Mouse (Mus musculus) midbrain, embryonic 11.5 days (tissue): ENCODE data around the gene Syngr1. TPM values are rescaled to one million over a fixed set of nuclear protein-coding genes. Genes with fewer than 3 reads are reported as not detected.

Experiments
- ATAC-seq: fragments of 200-750 bp; cut with Nextera tagmentation; 2 replicates; pipeline ENCODE4 v1.8.0; 2017; ENCODE audit warnings: moderate TSS enrichment, moderate library complexity; ENCODE audit not compliant: low FRiP score
- DNase-seq: peaks from one replicate; pipeline ENCODE4 v3.0.0; 2015; ENCODE audit warnings: low spot score; ENCODE audit errors: missing footprints
- H3K27ac ChIP-seq: fragments of 300-500 bp; sonication (generic); 2 replicates; pipeline ENCODE4 v1.5.1; 2014; ENCODE audit warnings: low read depth, low read length
- H3K27me3 ChIP-seq: fragments of 300-500 bp; sonication (generic); 2 replicates; pipeline ENCODE4 v1.6.1; 2014; ENCODE audit warnings: mild to moderate bottlenecking, low read length, moderate library complexity, mixed read lengths; ENCODE audit not compliant: control insufficient read depth, insufficient read depth
- H3K36me3 ChIP-seq: fragments of 300-500 bp; sonication (generic); 2 replicates; pipeline ENCODE4 v1.6.1; 2014; ENCODE audit warnings: mild to moderate bottlenecking, low read length, moderate library complexity, mixed read lengths; ENCODE audit not compliant: control insufficient read depth, insufficient read depth
- H3K4me1 ChIP-seq: fragments of 300-500 bp; sonication (generic); 2 replicates; pipeline ENCODE4 v1.6.1; 2014; ENCODE audit warnings: low read length; ENCODE audit not compliant: control insufficient read depth, insufficient read depth
- H3K4me2 ChIP-seq: fragments of 300-500 bp; sonication (generic); 2 replicates; pipeline ENCODE4 v1.6.1; 2014; ENCODE audit warnings: mild to moderate bottlenecking, moderate library complexity
- H3K4me3 ChIP-seq: fragments of 300-500 bp; sonication (generic); 2 replicates; pipeline ENCODE4 v1.5.1; 2014; ENCODE audit warnings: low read depth, low read length
- H3K9ac ChIP-seq: fragments of 300-500 bp; sonication (generic); 2 replicates; pipeline ENCODE4 v1.6.1; 2014; ENCODE audit warnings: low read length
- H3K9me3 ChIP-seq: fragments of 300-500 bp; sonication (generic); 2 replicates; pipeline ENCODE4 v1.6.1; 2016; ENCODE audit warnings: low read length; ENCODE audit not compliant: control insufficient read depth
- WGBS: fragments of 180-500 bp; shearing (Covaris S2); extraction: QIAGEN DNeasy Blood & Tissue Kit; methylation state at CpG from one replicate; pipeline ENCODE4 v1.1.7; 2014; 5-methylcytosine and 5-hydroxymethylcytosine counted together
- polyA plus RNA-seq: library from polyadenylated mRNA; unstranded; fragments of >200 nt; fragmentation: Nextera tagmentation; extraction: Ambion mirVana; gene quantifications from 2 replicates; pipeline ENCODE4 v1.2.1, GENCODE M21; 2014

Syngr1 gene
- polyA plus RNA-seq, 1 experiment from 2014 or later = 7.4 TPM

GRCm38 (mm10) chr15:80065414-80065813, 25.7 kb upstream of the Syngr1 start:
- ATAC-seq (no peak), DNase-seq (peak; percentile 92)
- no peak overlapping the region for H3K4me3 ChIP-seq
- 14% methylated on average over 13 of the region's 13 CpGs for WGBS
- no peak overlapping the region for H3K9ac ChIP-seq
- no peak overlapping the region for H3K4me2 ChIP-seq
- no peaks in the 10 kb centered on the region for H3K27me3 ChIP-seq
- no peak overlapping the region for H3K27ac ChIP-seq
- H3K36me3 ChIP-seq = no peaks in the 10 kb centered on the region
- H3K4me1 ChIP-seq = no peaks in the 10 kb centered on the region
- no peaks in the 10 kb centered on the region for H3K9me3 ChIP-seq

GRCm38 (mm10) chr15:80066538-80066937, 24.6 kb upstream of the Syngr1 start:
- 49% methylated on average over 3 of the region's 3 CpGs for WGBS
- Histone ChIP-seq H3K4me1 (no peaks in the 10 kb centered on the region), H3K27me3 (no peaks in the 10 kb centered on the region), H3K36me3 (no peaks in the 10 kb centered on the region), H3K9ac (no peak overlapping the region), H3K4me3 (no peak overlapping the region), H3K4me2 (no peak overlapping the region), H3K27ac (no peak overlapping the region), H3K9me3 (no peaks in the 10 kb centered on the region)
- no peak for DNase-seq
- ATAC-seq = no peak

GRCm38 (mm10) chr15:80069171-80069570, 22.0 kb upstream of the Syngr1 start:
- Histone ChIP-seq H3K4me1 (no peaks in the 10 kb centered on the region), H3K36me3 (no peaks in the 10 kb centered on the region), H3K4me2 (no peak overlapping the region), H3K27me3 (no peaks in the 10 kb centered on the region), H3K27ac (no peak overlapping the region), H3K4me3 (no peak overlapping the region), H3K9me3 (no peaks in the 10 kb centered on the region), H3K9ac (no peak overlapping the region)
- DNase-seq (no peak), ATAC-seq (no peak)
- WGBS = 63% methylated on average over 4 of the region's 4 CpGs

DNA sequence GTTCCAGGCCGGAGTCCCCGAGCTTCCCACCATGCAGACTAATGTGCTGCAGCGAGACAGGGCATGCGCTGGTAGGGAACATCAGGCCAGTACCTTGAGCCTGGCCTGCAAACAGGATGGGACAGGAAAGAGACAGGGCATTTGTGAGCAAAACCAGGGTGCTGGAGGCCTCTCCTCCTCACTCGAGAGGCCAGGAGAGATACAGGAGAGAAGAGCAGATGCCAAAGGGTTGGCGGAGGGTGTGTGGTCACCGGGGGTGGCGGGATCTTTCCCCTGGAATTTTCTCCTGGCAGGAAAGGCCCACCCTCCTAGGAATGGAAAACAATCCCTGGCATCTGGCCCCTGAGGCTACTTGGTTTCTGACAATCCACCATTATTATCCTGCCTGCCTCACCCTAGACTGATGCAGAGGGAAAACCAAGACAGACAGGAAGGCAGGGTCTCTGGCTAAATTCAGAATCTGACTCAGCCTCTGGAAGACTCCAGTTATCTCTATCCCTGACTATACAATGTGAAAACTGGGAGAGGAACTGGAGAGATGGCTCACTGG, 21.0 kb upstream of the Syngr1 start:
- no peak overlapping the region for H3K27ac ChIP-seq
- H3K9ac ChIP-seq = no peak overlapping the region
- no peaks in the 10 kb centered on the region for H3K4me1 ChIP-seq
- H3K27me3 ChIP-seq = no peaks in the 10 kb centered on the region
- H3K4me3 ChIP-seq = no peak overlapping the region
- H3K9me3 ChIP-seq = no peaks in the 10 kb centered on the region
- DNase-seq (no peak), ATAC-seq (no peak)
- H3K36me3 ChIP-seq = no peaks in the 10 kb centered on the region
- WGBS = 66% methylated on average over 8 of the region's 8 CpGs
- H3K4me2 ChIP-seq = no peak overlapping the region

- no peak overlapping the region for H3K4me2 ChIP-seq
- H3K27me3 ChIP-seq = no peaks in the 10 kb centered on the region
- WGBS = 41% methylated on average over 9 of the region's 9 CpGs
- no peak overlapping the region for H3K9ac ChIP-seq
- no peak overlapping the region for H3K4me3 ChIP-seq
- H3K9me3 ChIP-seq = no peaks in the 10 kb centered on the region
- no peaks in the 10 kb centered on the region; the same call in 1 of the 2 replicates for H3K4me1 ChIP-seq
- DNase-seq = no peak
- H3K27ac ChIP-seq = no peak overlapping the region
- H3K36me3 ChIP-seq = no peaks in the 10 kb centered on the region; the same call in 1 of the 2 replicates
- no peak for ATAC-seq
These were observed 19.1 kb upstream of the Syngr1 start for GRCm38 (mm10) chr15:80071951-80072437.

DNA sequence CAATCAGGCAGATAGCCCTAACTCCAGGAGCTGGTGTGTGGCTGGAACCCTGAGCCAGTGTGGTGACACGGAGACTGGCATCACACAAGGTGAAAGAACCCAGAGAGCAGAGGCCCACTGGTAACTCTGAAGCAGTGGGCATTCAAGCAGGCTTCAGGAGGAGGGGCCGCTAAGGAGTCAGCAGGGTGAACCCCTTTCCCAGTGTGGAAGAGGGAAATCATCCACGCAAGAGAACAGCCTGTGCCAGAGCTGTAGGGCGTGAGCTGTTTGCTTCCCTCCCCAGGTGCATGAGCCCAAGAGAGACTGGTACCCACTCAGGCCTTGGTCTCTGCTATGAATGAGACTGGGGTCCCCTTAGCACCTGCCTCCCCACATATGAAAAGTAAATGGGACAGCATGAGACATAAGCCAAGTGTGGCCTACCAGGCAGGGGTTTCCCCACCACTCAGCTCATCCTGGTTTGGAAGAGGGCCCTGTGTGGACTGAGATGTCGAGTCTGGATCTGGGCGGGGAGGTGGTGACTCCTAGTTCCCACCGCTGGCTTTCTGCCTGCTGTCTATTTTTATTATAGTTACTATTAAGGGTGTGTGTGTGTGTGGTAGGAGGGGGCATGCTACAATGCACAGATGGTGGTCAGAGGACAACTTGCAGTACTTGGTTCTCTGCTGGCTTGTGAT, 18.4 kb upstream of the Syngr1 start:
- ATAC-seq = no peak
- Histone ChIP-seq H3K27ac (no peak overlapping the region), H3K4me1 (no peaks in the 10 kb centered on the region; the same call in 1 of the 2 replicates), H3K27me3 (no peaks in the 10 kb centered on the region), H3K4me3 (no peak overlapping the region), H3K36me3 (no peaks in the 10 kb centered on the region; the same call in 1 of the 2 replicates), H3K4me2 (no peak overlapping the region), H3K9me3 (no peaks in the 10 kb centered on the region), H3K9ac (no peak overlapping the region)
- 76% methylated on average over 7 of the region's 7 CpGs for WGBS
- DNase-seq = no peak

DNA sequence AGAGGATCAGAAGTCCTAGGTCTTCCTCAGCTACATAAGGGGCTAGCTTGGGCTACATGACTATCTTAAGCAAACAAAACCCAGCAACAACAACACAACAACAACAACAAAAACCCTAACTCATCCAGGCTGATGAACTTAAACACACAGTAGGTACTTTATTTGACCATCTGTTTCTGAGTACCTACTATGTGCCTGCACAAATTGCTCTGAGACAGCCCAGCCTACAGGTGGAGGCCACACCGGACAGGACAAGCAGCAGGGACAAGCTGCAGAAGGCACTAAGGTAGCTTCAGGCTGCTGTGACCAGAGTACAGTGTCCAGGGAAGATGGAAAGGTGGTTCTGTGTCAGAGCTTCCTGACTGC, 17.9 kb upstream of the Syngr1 start:
- Histone ChIP-seq H3K4me2 (no peak overlapping the region), H3K27me3 (no peaks in the 10 kb centered on the region), H3K4me3 (no peak overlapping the region), H3K9ac (no peak overlapping the region), H3K4me1 (no peaks in the 10 kb centered on the region; the same call in 1 of the 2 replicates), H3K9me3 (no peaks in the 10 kb centered on the region), H3K27ac (no peak overlapping the region), H3K36me3 (peaks cover 5% of the 10 kb centered on the region; the same call in 1 of the 2 replicates)
- DNase-seq (no peak), ATAC-seq (no peak)
- WGBS = 94% methylated on average over 1 of the region's 1 CpGs

DNA sequence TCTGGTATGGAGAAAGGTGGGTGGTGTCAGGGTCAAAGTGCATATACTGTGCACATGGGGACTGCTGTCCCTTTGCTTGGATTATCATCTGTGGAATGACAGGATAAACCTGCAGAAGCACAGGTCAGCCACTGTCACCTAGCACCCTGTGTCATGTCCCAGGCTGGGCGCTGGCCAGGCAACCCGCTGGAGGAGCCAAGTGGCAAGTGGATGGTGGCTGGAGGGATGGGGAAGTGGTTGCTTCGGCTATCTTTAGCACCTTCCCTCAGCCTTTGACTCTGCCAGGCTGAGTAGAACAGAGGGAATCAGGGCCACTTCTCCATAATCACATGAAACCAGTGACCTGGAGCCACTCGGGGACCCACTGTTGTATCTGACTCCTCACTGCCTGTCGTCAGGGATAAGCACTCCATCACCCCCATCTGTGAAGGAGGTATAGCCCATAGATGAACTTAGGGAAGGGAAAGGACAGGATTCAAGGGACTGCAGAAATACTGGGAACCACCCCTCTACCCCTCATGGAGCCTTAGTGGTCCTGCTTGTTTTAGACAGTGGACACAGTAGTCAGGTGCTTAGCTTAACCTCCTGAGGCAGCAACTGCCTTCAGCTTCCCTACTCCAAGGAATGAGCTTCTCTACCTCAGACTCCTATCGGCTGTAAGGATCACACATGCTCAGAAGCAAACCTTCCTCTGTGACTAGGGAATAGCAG, 16.3 kb upstream of the Syngr1 start:
- ATAC-seq (no peak), DNase-seq (no peak)
- Histone ChIP-seq H3K9me3 (no peaks in the 10 kb centered on the region), H3K36me3 (peaks cover 17% of the 10 kb centered on the region), H3K4me1 (no peaks in the 10 kb centered on the region; the same call in 1 of the 2 replicates), H3K4me3 (no peak overlapping the region), H3K4me2 (no peak overlapping the region), H3K27ac (no peak overlapping the region), H3K27me3 (no peaks in the 10 kb centered on the region), H3K9ac (no peak overlapping the region)
- WGBS = 68% methylated on average over 6 of the region's 6 CpGs

- peaks cover 20% of the 10 kb centered on the region for H3K36me3 ChIP-seq
- no peak overlapping the region for H3K4me2 ChIP-seq
- peaks cover 2% of the 10 kb centered on the region for H3K4me1 ChIP-seq
- no peaks in the 10 kb centered on the region for H3K27me3 ChIP-seq
- no peak for DNase-seq
- ATAC-seq = no peak; the same call in 1 of the 2 replicates
- H3K9me3 ChIP-seq = no peaks in the 10 kb centered on the region
- WGBS = 66% methylated on average over 3 of the region's 3 CpGs
- no peak overlapping the region for H3K4me3 ChIP-seq
- H3K27ac ChIP-seq = no peak overlapping the region
- no peak overlapping the region; the same call in 1 of the 2 replicates for H3K9ac ChIP-seq
These were observed 15.8 kb upstream of the Syngr1 start for GRCm38 (mm10) chr15:80075374-80075694.
